Mouse (Mus musculus): ENCODE data around the gene Usp46. TPM values are rescaled to one million over a fixed set of nuclear protein-coding genes. Genes with fewer than 3 reads are reported as not detected.

The Usp46 gene
- polyA plus RNA-seq, 1 experiment: 2.7 TPM

DNA sequence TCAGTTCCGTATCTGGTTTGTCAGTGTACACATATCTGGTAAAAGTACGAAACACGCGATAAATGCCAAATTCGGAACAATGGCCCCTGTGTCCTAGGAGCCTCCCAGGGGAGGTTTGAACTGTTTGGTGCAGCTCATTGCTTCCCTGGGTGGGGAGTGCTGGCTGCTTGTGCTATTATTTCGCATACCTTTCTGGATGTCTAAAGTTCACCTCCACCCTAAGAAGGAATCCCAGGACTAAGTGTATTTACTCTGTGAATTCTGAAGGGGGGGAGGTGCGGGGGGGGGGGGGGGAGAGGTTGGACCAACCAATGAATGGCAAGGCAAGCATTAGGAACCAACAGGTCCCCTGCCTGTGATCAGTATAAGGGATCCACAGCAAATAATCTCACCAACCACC lies 6.0 kb downstream of the Usp46 start:
- WGBS: 88% methylated on average over 7 of the region's 7 CpGs

DNA sequence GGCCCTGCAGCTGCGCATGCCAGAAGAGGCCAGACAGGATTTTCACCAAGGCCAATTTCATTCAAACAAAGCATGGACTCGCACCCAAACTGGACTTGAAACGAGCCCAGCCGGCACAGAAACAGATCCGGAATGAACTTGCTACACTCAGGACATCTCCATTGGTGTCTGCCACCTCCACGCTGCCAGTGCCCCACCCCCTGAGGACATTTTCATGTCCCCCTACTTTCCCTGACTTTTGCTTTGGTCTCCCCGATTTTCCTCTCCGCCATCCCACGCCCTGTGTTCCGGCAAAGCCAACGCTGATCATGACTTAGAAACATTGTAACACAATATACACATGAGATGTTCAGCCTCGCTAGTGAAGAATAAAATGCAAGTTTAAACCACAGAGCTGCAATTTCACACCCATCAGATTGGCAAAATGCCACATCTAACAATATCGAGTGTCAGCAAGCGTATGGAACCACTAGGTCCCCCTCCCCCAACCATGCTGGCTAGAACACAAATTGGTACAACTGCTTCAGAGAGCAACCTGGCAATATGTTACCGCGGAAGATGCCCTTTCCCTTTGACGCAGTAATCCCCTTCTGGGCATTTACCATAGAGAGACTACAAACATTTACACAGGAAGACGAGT lies 6.7 kb downstream of the Usp46 start:
- H3K36me3 ChIP-seq (ENCODE audit: control insufficient read depth, insufficient read depth, low read length): no peaks in the 10 kb centered on the region
- TF ChIP-seq POLR2A (IDR thresholded peaks at IDR 0.05; ENCODE audit: low read depth, low read length): no peak
- no peak for TF ChIP-seq CTCF (IDR thresholded peaks at IDR 0.05; ENCODE audit: extremely low read depth, insufficient read depth, insufficient read length, insufficient replicate concordance)
- WGBS: 82% methylated on average over 18 of the region's 18 CpGs
- no peak overlapping the region for H3K4me3 ChIP-seq (ENCODE audit: extremely low read depth, insufficient read depth, insufficient read length)
- H3K27me3 ChIP-seq (ENCODE audit: control insufficient read depth, insufficient read depth, low read length): no peaks in the 10 kb centered on the region
- no peak for DNase-seq (ENCODE audit: low read depth in 1 of 2, low spot score in 2 of 2)
- no peaks in the 10 kb centered on the region for H3K4me1 ChIP-seq (ENCODE audit: control insufficient read depth, insufficient read depth, insufficient read length)
- no peak overlapping the region for H3K27ac ChIP-seq (ENCODE audit: insufficient read depth, low read length)

More for the DNA sequence above, 6.0 kb downstream of the Usp46 start:
- no peaks in the 10 kb centered on the region for H3K36me3 ChIP-seq (ENCODE audit: control insufficient read depth, insufficient read depth, low read length)
- no peaks in the 10 kb centered on the region for H3K4me1 ChIP-seq (ENCODE audit: control insufficient read depth, insufficient read depth, insufficient read length)
- TF ChIP-seq POLR2A (IDR thresholded peaks at IDR 0.05; ENCODE audit: low read depth, low read length): no peak
- TF ChIP-seq CTCF (IDR thresholded peaks at IDR 0.05; ENCODE audit: extremely low read depth, insufficient read depth, insufficient read length, insufficient replicate concordance): no peak
- H3K27ac ChIP-seq (ENCODE audit: insufficient read depth, low read length): no peak overlapping the region
- H3K27me3 ChIP-seq (ENCODE audit: control insufficient read depth, insufficient read depth, low read length): no peaks in the 10 kb centered on the region
- DNase-seq (ENCODE audit: low read depth in 1 of 2, low spot score in 2 of 2): no peak
- no peak overlapping the region for H3K4me3 ChIP-seq (ENCODE audit: extremely low read depth, insufficient read depth, insufficient read length)

DNA sequence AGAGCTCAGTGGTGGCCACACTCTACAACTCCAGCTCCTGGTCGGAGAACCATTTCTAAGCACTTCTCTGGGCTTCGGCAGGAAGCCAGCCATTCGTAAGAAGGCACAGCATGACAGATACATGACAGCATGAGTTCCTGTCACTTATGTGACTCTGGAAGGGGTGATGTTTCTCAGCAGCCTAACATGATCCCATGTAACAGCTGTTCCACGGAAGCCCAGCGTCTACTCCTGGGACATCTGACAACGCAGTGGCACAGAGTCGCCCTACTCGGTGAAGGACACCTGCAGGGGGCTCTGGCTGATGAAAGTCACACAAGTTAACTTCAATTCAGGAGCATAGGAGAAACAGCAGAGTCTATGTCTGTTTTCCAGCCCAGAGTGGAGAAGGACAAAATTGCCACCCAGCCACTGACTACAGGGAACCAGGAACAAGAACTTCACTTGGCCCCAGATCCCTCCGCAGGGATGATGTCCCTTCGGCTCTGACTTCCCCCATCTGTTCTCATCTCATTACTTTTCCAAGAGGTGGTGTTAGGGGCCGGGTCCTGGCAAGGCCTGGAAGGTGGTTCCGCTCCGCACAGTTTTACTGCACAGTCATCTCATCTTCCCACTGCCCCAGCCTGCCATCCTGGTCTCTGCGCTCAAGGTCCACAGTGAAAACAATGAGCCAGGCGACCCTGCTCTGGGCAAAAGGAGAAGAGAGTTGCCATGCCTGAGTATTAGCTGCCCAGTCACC lies 15.9 kb downstream of the Usp46 start:
- WGBS: 93% methylated on average over 15 of the region's 15 CpGs
- Histone ChIP-seq H3K27me3 (ENCODE audit: control insufficient read depth, insufficient read depth, low read length) (no peaks in the 10 kb centered on the region), H3K36me3 (ENCODE audit: control insufficient read depth, insufficient read depth, low read length) (no peaks in the 10 kb centered on the region), H3K4me1 (ENCODE audit: control insufficient read depth, insufficient read depth, insufficient read length) (no peaks in the 10 kb centered on the region), H3K4me3 (ENCODE audit: extremely low read depth, insufficient read depth, insufficient read length) (no peak overlapping the region), H3K27ac (ENCODE audit: insufficient read depth, low read length) (no peak overlapping the region)
- DNase-seq (ENCODE audit: low read depth in 1 of 2, low spot score in 2 of 2): no peak
- no peak for TF ChIP-seq CTCF (IDR thresholded peaks at IDR 0.05; ENCODE audit: extremely low read depth, insufficient read depth, insufficient read length, insufficient replicate concordance)
- TF ChIP-seq POLR2A (IDR thresholded peaks at IDR 0.05; ENCODE audit: low read depth, low read length): no peak

DNA sequence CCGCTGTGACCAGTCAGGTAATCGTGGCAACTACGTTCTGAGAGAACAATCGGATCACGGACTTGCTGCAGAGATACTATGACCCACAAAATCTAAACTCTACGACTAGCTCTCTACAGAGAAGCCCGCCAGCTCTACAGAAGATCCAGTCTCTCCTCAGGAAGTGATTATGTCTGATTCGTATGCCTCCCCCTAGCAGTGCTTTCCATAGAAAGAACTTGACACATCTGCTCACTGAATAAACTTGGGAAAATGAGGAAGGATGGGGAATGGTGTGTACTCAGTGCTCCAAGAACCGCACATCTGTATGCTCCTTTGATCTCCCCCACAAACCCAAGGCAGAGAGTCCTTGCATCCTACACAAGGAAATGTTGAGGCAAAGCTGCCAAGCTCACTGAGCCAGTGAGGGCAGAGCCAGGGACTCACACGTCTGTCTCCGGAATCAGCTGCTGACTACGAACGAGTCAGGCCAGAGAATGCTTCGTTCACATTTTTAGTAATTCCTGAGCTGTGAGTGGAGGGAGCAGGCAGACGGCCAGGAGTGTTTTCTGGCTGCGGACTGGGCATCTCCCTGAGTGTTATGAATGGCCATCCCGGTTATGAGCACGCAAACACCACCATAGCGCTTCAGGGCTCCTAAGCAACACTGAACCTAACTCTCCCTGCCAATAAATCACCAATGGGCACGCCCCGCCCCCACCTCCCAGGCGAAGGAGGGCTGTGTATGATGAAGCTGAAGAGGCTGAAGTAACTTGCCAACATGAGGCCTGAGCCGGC lies 16.6 kb downstream of the Usp46 start:
- no peak overlapping the region for H3K4me3 ChIP-seq (ENCODE audit: extremely low read depth, insufficient read depth, insufficient read length)
- no peaks in the 10 kb centered on the region for H3K36me3 ChIP-seq (ENCODE audit: control insufficient read depth, insufficient read depth, low read length)
- no peak overlapping the region for H3K27ac ChIP-seq (ENCODE audit: insufficient read depth, low read length)
- no peak for TF ChIP-seq CTCF (IDR thresholded peaks at IDR 0.05; ENCODE audit: extremely low read depth, insufficient read depth, insufficient read length, insufficient replicate concordance)
- no peak for TF ChIP-seq POLR2A (IDR thresholded peaks at IDR 0.05; ENCODE audit: low read depth, low read length)
- no peak for DNase-seq (ENCODE audit: low read depth in 1 of 2, low spot score in 2 of 2)
- no peaks in the 10 kb centered on the region for H3K27me3 ChIP-seq (ENCODE audit: control insufficient read depth, insufficient read depth, low read length)
- 94% methylated on average over 23 of the region's 23 CpGs for WGBS
- no peaks in the 10 kb centered on the region for H3K4me1 ChIP-seq (ENCODE audit: control insufficient read depth, insufficient read depth, insufficient read length)

DNA sequence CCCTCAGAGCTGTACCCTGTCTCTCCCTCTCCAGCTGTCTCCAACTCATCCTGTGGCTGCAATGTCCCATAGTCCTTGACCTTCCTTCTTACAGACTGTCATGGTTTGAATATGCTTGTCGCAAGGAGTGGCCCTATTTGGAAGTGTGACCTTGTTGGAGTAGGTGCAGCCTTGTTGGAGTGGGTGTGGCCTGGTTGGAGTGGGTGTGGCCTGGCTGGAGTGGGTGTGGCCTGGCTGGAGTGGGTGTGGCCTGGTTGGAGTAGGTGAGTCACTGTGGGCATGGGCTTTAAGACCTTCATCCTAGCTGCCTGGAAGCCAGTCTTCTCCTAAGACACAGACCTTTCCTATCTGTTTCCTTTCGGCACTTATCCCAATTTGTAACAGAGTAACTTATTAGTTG lies 17.3 kb downstream of the Usp46 start:
- TF ChIP-seq POLR2A (IDR thresholded peaks at IDR 0.05; ENCODE audit: low read depth, low read length) (no peak), CTCF (IDR thresholded peaks at IDR 0.05; ENCODE audit: extremely low read depth, insufficient read depth, insufficient read length, insufficient replicate concordance) (no peak)
- H3K4me1 ChIP-seq (ENCODE audit: control insufficient read depth, insufficient read depth, insufficient read length): no peaks in the 10 kb centered on the region
- H3K27me3 ChIP-seq (ENCODE audit: control insufficient read depth, insufficient read depth, low read length): no peaks in the 10 kb centered on the region
- H3K36me3 ChIP-seq (ENCODE audit: control insufficient read depth, insufficient read depth, low read length): no peaks in the 10 kb centered on the region
- 96% methylated on average over 2 of the region's 2 CpGs for WGBS
- no peak for DNase-seq (ENCODE audit: low read depth in 1 of 2, low spot score in 2 of 2)
- H3K27ac ChIP-seq (ENCODE audit: insufficient read depth, low read length): no peak overlapping the region
- H3K4me3 ChIP-seq (ENCODE audit: extremely low read depth, insufficient read depth, insufficient read length): no peak overlapping the region

DNA sequence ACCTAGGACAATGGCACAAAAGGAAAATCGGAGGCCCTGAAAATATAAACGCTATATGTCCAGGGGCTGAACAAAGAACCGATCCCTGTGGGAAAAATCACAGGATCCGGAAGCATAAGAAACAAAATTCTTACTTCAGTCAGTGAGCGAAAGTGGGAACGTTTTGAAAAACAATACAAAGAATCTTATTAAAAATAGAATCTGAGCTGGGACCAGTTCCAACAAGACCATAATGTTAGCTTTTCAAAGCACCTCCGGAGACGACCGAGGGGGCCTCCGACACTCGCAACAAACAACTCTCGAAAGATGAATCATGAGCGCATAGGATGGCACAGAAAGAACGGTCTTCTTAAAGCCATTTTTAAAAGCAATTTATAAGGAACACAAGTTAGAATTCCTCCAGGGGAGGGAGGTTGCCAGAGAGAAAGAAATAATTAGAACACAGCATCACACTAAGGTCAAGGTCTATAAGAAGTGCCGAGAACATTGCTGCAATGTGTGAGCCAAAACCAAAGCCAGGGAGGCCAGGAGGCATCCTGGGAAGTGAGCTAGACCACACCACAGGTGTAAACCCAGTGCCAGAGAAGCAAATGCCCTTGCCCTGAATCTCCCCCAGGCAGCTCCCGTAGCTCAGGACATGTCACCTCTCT lies 19.3 kb downstream of the Usp46 start:
- Histone ChIP-seq H3K27ac (ENCODE audit: insufficient read depth, low read length) (no peak overlapping the region), H3K4me1 (ENCODE audit: control insufficient read depth, insufficient read depth, insufficient read length) (no peaks in the 10 kb centered on the region), H3K36me3 (ENCODE audit: control insufficient read depth, insufficient read depth, low read length) (no peaks in the 10 kb centered on the region), H3K27me3 (ENCODE audit: control insufficient read depth, insufficient read depth, low read length) (no peaks in the 10 kb centered on the region), H3K4me3 (ENCODE audit: extremely low read depth, insufficient read depth, insufficient read length) (no peak overlapping the region)
- no peak for TF ChIP-seq POLR2A (IDR thresholded peaks at IDR 0.05; ENCODE audit: low read depth, low read length)
- no peak for TF ChIP-seq CTCF (IDR thresholded peaks at IDR 0.05; ENCODE audit: extremely low read depth, insufficient read depth, insufficient read length, insufficient replicate concordance)
- 91% methylated on average over 16 of the region's 16 CpGs for WGBS
- no peak for DNase-seq (ENCODE audit: low read depth in 1 of 2, low spot score in 2 of 2)
